8 mouse cellular contexts compared by ENCODE assay signal in the genomic region with DNA sequence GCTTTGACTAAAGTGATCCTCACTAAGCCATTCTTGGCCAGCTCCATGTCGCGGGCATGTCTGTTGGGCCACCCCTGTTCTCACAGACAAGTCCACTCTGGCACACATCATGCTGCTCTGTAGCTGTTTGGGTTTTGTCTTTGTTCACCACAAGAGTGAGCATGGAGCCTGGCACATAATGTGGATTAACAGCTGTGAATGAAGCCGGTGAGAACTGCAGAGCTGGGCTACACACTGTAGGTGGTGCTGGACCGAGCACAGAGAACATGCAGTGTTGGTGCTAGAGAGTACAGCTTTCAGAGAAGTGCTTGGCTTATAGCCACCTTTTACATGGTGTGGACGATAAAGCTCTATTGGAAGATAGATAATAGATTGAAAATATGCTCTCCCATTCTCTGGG.
DNase-seq lines count a peak whose midpoint lies in the region; ATAC-seq and TF ChIP-seq lines count a peak whose summit lies in the region.

No protein-coding gene starts in this region.

- no peaks in the 10 kb centered on the region for H3K36me3 ChIP-seq in forebrain, postnatal 0 days (ENCODE audit: insufficient read depth)
- no peaks in the 10 kb centered on the region for H3K36me3 ChIP-seq in neural tube, embryonic 12.5 days

- no peaks in the 10 kb centered on the region for H3K4me1 ChIP-seq in forebrain, postnatal 0 days (ENCODE audit: insufficient read depth)
- no peaks in the 10 kb centered on the region for H3K4me1 ChIP-seq in neural tube, embryonic 12.5 days

- H3K27me3 ChIP-seq in forebrain, postnatal 0 days (ENCODE audit: insufficient read depth, low read length): peaks cover 5% of the 10 kb centered on the region; the same call in 1 of the 2 replicates
- H3K27me3 ChIP-seq in neural tube, embryonic 12.5 days (replicated peaks): no peaks in the 10 kb centered on the region

- DNase-seq in layer of hippocampus, adult 11-12 months (ENCODE audit: low spot score): peak; percentile 64
- no peak for DNase-seq in layer of hippocampus, postnatal 25 days (ENCODE audit: extremely low spot score in 1 of 2, low spot score in 1 of 2)
- peak; percentile 6 for DNase-seq in adrenal gland, postnatal 25 days
- DNase-seq in forebrain, postnatal 0 days: peak; percentile 79
- peak; percentile 66 to 91 for DNase-seq in left cerebral cortex, postnatal 14 days (ENCODE audit: low spot score in 2 of 2)
- DNase-seq in cerebellum, adult 9-11 months: no peak

- no peaks in the 10 kb centered on the region for H3K9me3 ChIP-seq in forebrain, postnatal 0 days (ENCODE audit: low read length)
- no peaks in the 10 kb centered on the region for H3K9me3 ChIP-seq in neural tube, embryonic 12.5 days

- intact Hi-C loops in left cerebral cortex, postnatal 14 days (cut with DNase I): loop anchor here (2.0 to 5.0 kb wide), 4 partner anchors 75 to 746 kb away; a partner anchor contains a TSS

- H3K27ac ChIP-seq in forebrain, postnatal 0 days (ENCODE audit: low read depth, low read length): no peak overlapping the region
- H3K27ac ChIP-seq in neural tube, embryonic 12.5 days: no peak overlapping the region

- WGBS in forebrain, postnatal 0 days: 31% methylated on average over 5 of the region's 5 CpGs
- WGBS in neural tube, embryonic 12.5 days: 66% methylated on average over 5 of the region's 5 CpGs

- peak; percentile 85 for TF ChIP-seq CTCF in forebrain, postnatal 0 days (IDR thresholded peaks at IDR 0.05; ENCODE audit: low read depth)

- ATAC-seq in forebrain, postnatal 0 days: peak; percentile 93
- peak; percentile 37; the same call in 1 of the 2 replicates for ATAC-seq in neural tube, embryonic 12.5 days (ENCODE audit: low FRiP score, low read depth)
- no peak for ATAC-seq in granulocyte monocyte progenitor cell, adult 5-6 weeks (replicated peaks; ENCODE audit: poor library complexity, severe bottlenecking)

- no peak overlapping the region for H3K4me3 ChIP-seq in forebrain, postnatal 0 days (ENCODE audit: low read depth, low read length)
- H3K4me3 ChIP-seq in neural tube, embryonic 12.5 days: no peak overlapping the region

- no peak overlapping the region for H3K4me2 ChIP-seq in forebrain, postnatal 0 days (ENCODE audit: low read depth)
- H3K4me2 ChIP-seq in neural tube, embryonic 12.5 days (replicated peaks): no peak overlapping the region

- H3K9ac ChIP-seq in forebrain, postnatal 0 days: no peak overlapping the region
- H3K9ac ChIP-seq in neural tube, embryonic 12.5 days: no peak overlapping the region

Comparison
In these comparisons a context has a peak if more than half of its experiments do, and no peak if none do; other contexts are left out.
1. DNase-seq: peak in layer of hippocampus, adult 11-12 months (single experiment), adrenal gland, postnatal 25 days (single experiment), forebrain, postnatal 0 days (single experiment) and left cerebral cortex, postnatal 14 days (2 of 2); none in layer of hippocampus, postnatal 25 days (0 of 2) and cerebellum, adult 9-11 months (single experiment).